Mouse (Mus musculus) liver, adult 2 months (tissue): ENCODE measurements around the gene Ccnl2. TPM values are rescaled to one million over a fixed set of nuclear protein-coding genes. Genes with fewer than 3 reads are reported as not detected.

Experiments used
- DNase-seq: peaks from one replicate; pipeline ENCODE4 v3.0.0-alpha.2; 2011; ENCODE audit warnings: low read depth, low spot score; ENCODE audit errors: extremely low read depth
- H3K27ac ChIP-seq: fragments of 200-500 bp; replicated peaks from 2 replicates; pipeline ENCODE4 v1.5.1; 2012; ENCODE audit warnings: low read depth, mild to moderate bottlenecking, control low read depth, inconsistent platforms, low read length; ENCODE audit not compliant: insufficient read depth
- H3K27me3 ChIP-seq: fragments of 200-500 bp; 2 replicates; pipeline ENCODE4 v1.6.1; 2012; ENCODE audit warnings: mild to moderate bottlenecking, moderate library complexity, low read length, inconsistent platforms; ENCODE audit not compliant: control insufficient read depth, insufficient read depth
- H3K36me3 ChIP-seq: fragments of 200-500 bp; 2 replicates; pipeline ENCODE4 v1.6.1; 2012; ENCODE audit warnings: low read length, inconsistent platforms; ENCODE audit not compliant: control insufficient read depth, insufficient read depth
- H3K4me1 ChIP-seq: fragments of 200-500 bp; 2 replicates; pipeline ENCODE4 v1.6.1; 2011; ENCODE audit warnings: low read length; ENCODE audit not compliant: control insufficient read depth, insufficient read depth
- H3K4me3 ChIP-seq: fragments of 200-500 bp; 2 replicates; pipeline ENCODE4 v1.5.1; 2011; ENCODE audit warnings: low read depth, mild to moderate bottlenecking, control low read depth, low read length, moderate library complexity; ENCODE audit not compliant: insufficient read depth
- H3K79me2 ChIP-seq: fragments of 200-500 bp; 2 replicates; pipeline ENCODE4 v1.6.1; 2012; ENCODE audit warnings: inconsistent platforms, mild to moderate bottlenecking, low read length, moderate library complexity; ENCODE audit not compliant: control insufficient read depth, insufficient read depth
- H3K9ac ChIP-seq: fragments of 200-500 bp; 2 replicates; pipeline ENCODE4 v1.6.1; 2012; ENCODE audit warnings: low read depth, mild to moderate bottlenecking, control low read depth, inconsistent platforms, low read length
- CTCF ChIP-seq: fragments of 200-500 bp; IDR thresholded peaks from 2 replicates; pipeline ENCODE4 v1.5.1; 2011; ENCODE audit warnings: low read depth, low read length, control low read depth
- POLR2A ChIP-seq: fragments of 200-500 bp; IDR thresholded peaks from 2 replicates; pipeline ENCODE4 v1.6.1; 2011; ENCODE audit warnings: low read length, control low read depth; ENCODE audit not compliant: insufficient read depth; ENCODE audit errors: extremely low read depth
- WGBS: fragments of 180-500 bp; shearing (Covaris S2); methylation state at CpG from one replicate; pipeline ENCODE4 v1.1.7; 2018; 5-methylcytosine and 5-hydroxymethylcytosine counted together
- polyA plus RNA-seq: library from polyadenylated mRNA; depleted of rRNA; stranded (reverse); fragments of >200 nt; gene quantifications from 2 replicates; pipeline ENCODE4 v1.2.3, GENCODE M21; 2012
- total RNA-seq: library from RNA; depleted of rRNA; stranded (reverse); fragments of >200 nt; gene quantifications from 2 replicates; pipeline ENCODE4 v1.2.3, GENCODE M21; 2014

Ccnl2 gene
- total and polyA plus RNA-seq, 2 experiments, result 56.1 to 61.8 TPM

DNA sequence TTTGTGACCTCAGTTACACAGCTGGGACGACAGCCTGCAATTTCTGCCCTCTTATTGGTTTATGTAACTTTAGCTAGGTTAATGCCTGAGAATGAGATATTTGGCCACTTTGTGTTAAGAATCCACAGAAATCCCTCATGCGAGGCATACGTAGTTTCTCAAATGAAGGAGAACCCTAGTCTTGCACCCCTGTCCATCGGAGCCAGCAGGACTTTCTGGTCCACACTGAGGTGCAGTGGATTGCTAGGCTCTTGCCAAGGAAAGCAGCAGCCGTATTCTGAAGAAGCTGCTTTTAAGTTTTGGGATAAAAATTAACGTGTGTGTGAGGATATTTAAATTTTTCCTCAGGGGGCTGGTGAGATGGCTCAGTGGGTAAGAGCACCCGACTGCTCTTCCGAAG lies 18.3 kb downstream of the Ccnl2 start:
- H3K9ac ChIP-seq, result no peak overlapping the region
- TF ChIP-seq POLR2A (no peak), CTCF (no peak)
- H3K79me2 ChIP-seq, result peaks cover 8% of the 10 kb centered on the region; the same call in 1 of the 2 replicates
- no peak overlapping the region; the same call in 1 of the 2 replicates for H3K27ac ChIP-seq
- no peak overlapping the region for H3K4me3 ChIP-seq
- DNase-seq, result no peak
- 50% methylated on average over 8 of the region's 8 CpGs for WGBS
- H3K36me3 ChIP-seq, result peaks cover 10% of the 10 kb centered on the region
- no peaks in the 10 kb centered on the region for H3K27me3 ChIP-seq
- H3K4me1 ChIP-seq, result peaks cover 18% of the 10 kb centered on the region

DNA sequence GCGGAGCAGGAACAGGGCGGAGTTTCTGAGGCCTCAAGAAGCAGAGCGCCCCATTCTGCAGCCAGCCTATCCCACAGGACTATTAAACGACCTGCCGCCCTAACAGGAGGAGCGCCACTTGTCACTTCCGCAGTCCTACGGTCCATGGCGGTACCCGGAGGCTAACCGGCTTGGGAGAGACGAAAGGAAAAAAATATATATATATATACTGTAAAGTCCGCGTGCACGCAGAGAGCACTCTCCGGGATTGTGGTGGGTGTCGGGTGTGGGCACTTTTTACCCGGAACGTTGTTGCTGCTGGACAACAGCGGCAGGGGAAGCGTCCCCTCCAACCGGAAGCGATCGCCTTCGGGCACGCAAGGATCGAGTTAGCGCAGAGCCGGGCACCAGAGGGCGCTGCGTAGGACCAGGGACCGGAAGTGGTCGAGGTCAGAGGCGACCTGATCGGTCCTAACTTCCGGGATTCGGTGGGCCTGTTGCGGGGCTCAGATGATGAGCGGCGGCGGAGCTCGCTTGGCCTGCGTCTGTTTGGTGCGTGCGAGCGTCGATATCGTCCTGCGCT lies 19.0 kb downstream of the Ccnl2 start, which contains the start of gene Aurkaip1:
Gene Aurkaip1 (plus strand): TSS at position 68 of the 562 bp plus-strand sequence.
- peak; percentile 88 for DNase-seq
- H3K27ac ChIP-seq, result peak within 1 kb of the TSS; percentile 76
- TF ChIP-seq CTCF (peak; percentile 87), POLR2A (peak; percentile 73)
- WGBS, result under 1% methylated on average over 49 of the region's 49 CpGs
- peaks cover 9% of the 10 kb centered on the region for H3K36me3 ChIP-seq
- H3K4me3 ChIP-seq, result peak within 1 kb of the TSS; percentile 92
- peak within 1 kb of the TSS; percentile 94 for H3K9ac ChIP-seq
- H3K4me1 ChIP-seq, result peaks cover 18% of the 10 kb centered on the region
- no peaks in the 10 kb centered on the region for H3K27me3 ChIP-seq
- peaks cover 8% of the 10 kb centered on the region; the same call in 1 of the 2 replicates for H3K79me2 ChIP-seq

DNA sequence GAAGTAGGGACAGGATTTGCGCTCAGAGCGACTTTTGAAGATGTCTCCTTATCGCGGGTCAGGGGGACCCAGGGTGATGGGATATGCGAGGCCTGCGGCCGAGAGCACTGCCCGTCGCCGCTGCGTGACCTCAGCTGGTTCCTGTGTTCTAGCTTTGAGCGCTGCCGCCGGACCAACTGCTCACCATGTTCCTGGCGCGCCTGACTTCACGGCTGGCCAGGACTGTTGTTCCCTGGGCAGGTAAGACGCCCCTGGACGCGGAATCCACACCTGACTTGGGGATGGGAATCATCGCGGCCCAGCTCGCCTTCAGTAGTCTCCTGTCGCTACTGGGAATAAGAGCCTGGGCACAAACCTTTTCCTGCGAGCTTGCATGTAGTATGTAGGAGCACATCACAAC lies 19.5 kb downstream of the Ccnl2 start:
- peaks cover 18% of the 10 kb centered on the region for H3K4me1 ChIP-seq
- peak overlapping the region; percentile 76 for H3K27ac ChIP-seq
- H3K79me2 ChIP-seq, result peaks cover 8% of the 10 kb centered on the region; the same call in 1 of the 2 replicates
- peaks cover 6% of the 10 kb centered on the region for H3K36me3 ChIP-seq
- H3K27me3 ChIP-seq, result no peaks in the 10 kb centered on the region
- under 1% methylated on average over 25 of the region's 25 CpGs for WGBS
- DNase-seq, result no peak
- TF ChIP-seq POLR2A (no peak), CTCF (no peak)
- H3K9ac ChIP-seq, result peak overlapping the region; percentile 94
- peak overlapping the region; percentile 92 for H3K4me3 ChIP-seq

DNA sequence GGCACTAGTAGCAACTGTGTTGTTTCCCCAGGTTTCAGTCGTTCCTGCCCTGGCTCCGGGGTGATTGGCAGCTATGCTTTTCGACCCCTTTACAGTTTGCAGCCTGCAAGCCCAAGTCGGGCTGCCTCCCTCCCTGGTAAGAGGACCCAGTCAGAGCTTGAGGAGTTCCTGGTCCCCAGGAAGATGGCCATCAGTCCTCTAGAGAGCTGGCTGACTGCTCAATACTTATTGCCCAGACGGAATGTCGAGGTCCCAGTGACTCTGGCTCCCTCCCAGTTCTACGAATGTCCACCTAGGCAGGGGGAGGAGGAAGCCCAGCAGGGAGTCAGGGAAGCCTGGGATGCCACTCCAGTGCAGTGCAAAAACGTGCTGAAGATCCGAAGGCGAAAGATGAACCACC lies 20.0 kb downstream of the Ccnl2 start:
- peak overlapping the region; percentile 94 for H3K9ac ChIP-seq
- WGBS, result 30% methylated on average over 10 of the region's 10 CpGs
- no peaks in the 10 kb centered on the region for H3K27me3 ChIP-seq
- peaks cover 5% of the 10 kb centered on the region for H3K36me3 ChIP-seq
- H3K4me3 ChIP-seq, result peak overlapping the region; percentile 92
- peak overlapping the region; percentile 76 for H3K27ac ChIP-seq
- no peak for TF ChIP-seq POLR2A
- TF ChIP-seq CTCF, result no peak
- DNase-seq, result no peak
- peaks cover 18% of the 10 kb centered on the region for H3K4me1 ChIP-seq
- H3K79me2 ChIP-seq, result peaks cover 8% of the 10 kb centered on the region; the same call in 1 of the 2 replicates

DNA sequence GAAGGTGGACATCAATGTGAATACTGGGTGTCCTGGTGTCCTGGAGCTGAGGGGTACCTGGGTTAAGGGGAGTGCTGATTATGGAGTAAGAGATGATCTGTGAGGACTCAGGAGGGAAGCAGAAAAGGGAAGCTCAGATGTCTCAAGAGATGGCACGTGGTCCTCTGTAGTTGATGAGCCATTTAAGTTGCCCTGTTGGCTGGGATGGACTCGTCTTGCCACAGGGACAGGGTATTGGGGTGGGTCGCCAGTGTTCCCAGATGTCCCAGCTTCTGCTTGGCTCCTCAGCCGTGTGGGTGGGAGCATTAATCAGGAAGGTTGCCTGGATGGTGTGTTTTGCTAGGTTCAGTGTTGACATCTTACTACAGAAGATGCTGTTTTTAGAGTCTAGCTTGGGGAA lies 20.9 kb downstream of the Ccnl2 start:
- peaks cover 1% of the 10 kb centered on the region; the same call in 1 of the 2 replicates for H3K36me3 ChIP-seq
- no peaks in the 10 kb centered on the region for H3K27me3 ChIP-seq
- peaks cover 18% of the 10 kb centered on the region for H3K4me1 ChIP-seq
- TF ChIP-seq CTCF (no peak), POLR2A (no peak)
- no peak for DNase-seq
- H3K27ac ChIP-seq, result no peak overlapping the region
- H3K9ac ChIP-seq, result no peak overlapping the region
- WGBS, result 87% methylated on average over 4 of the region's 4 CpGs
- no peak overlapping the region for H3K4me3 ChIP-seq
- H3K79me2 ChIP-seq, result peaks cover 8% of the 10 kb centered on the region; the same call in 1 of the 2 replicates

DNA sequence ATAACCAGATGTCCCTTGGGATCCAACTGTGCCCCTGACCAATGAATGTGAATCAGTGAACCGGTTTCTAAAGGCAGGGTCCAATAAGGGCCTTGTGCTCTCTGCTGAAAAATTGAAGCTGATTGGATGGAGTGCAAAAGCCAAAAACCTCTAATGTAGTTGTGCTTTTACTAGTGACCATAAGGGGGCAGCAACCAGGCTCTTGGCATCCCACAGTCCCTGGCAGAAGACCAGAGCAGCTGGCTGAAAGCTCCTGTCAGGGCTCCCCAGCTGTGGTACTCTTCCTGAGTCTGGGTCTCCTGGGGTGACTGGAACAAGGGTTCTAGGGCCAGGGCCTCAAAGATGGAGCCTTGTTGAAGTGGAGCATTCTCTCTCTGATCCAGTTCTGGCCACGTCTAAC lies 21.5 kb downstream of the Ccnl2 start:
- no peaks in the 10 kb centered on the region for H3K36me3 ChIP-seq
- 13% methylated on average over 2 of the region's 2 CpGs for WGBS
- peaks cover 8% of the 10 kb centered on the region; the same call in 1 of the 2 replicates for H3K79me2 ChIP-seq
- no peak overlapping the region; the same call in 1 of the 2 replicates for H3K27ac ChIP-seq
- H3K9ac ChIP-seq, result no peak overlapping the region
- H3K4me3 ChIP-seq, result no peak overlapping the region
- peaks cover 18% of the 10 kb centered on the region for H3K4me1 ChIP-seq
- peak; percentile 90 for DNase-seq
- H3K27me3 ChIP-seq, result no peaks in the 10 kb centered on the region
- TF ChIP-seq POLR2A (no peak), CTCF (peak; percentile 80)
